ENCODE assay signal across 21 mouse cellular contexts in the genomic region with DNA sequence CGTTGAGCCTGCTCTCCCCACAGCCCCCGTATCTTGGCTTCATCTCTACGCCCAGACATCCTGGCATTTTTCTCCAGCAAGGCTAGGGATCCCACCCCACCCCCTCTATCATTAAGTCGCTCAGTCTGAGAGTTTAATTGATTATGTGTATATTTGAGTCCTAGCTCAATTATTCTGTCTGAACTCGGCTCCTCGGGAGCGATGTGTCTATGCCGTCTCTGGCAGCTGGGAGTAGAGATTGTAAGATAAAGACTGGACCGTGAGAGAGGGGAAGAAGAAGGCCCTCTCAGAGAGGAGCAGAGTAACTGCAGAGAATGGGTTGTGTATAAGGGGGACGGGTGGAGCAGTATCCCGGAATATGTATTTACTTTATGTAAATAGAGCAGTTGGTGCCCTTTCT.
A peak's percentile ranks its signal among the peaks of the same experiment; 100 is the strongest.
DNase-seq lines count a peak whose midpoint lies in the region; ATAC-seq and TF ChIP-seq lines count a peak whose summit lies in the region.
"Had no signal": no experiment of that assay in that cellular context is flagged by ENCODE, and none has a peak within 500 bp of the region (broad histone marks: within the 10 kb centered on the region; RNA-seq: fewer than 3 reads in every experiment).

No protein-coding gene starts in this region.

- H3K27ac ChIP-seq in forebrain, postnatal 0 days (ENCODE audit: low read depth, low read length) = no peak overlapping the region
- H3K27ac ChIP-seq in forebrain, embryonic 10.5 days = no peak overlapping the region
- peak overlapping the region; percentile 33; the same call in 1 of the 2 replicates for H3K27ac ChIP-seq in lung, embryonic 15.5 days
- H3K27ac ChIP-seq in embryonic facial prominence, embryonic 13.5 days = peak overlapping the region; percentile 0; the same call in 1 of the 2 replicates
- no peak overlapping the region for H3K27ac ChIP-seq in stomach, embryonic 15.5 days
- H3K27ac ChIP-seq: heart, adult 2 months; limb, embryonic 10.5 days; liver, embryonic 12.5 days; midbrain, embryonic 15.5 days had no signal

- no peaks in the 10 kb centered on the region for H3K9me3 ChIP-seq in forebrain, postnatal 0 days (ENCODE audit: low read length)
- no peaks in the 10 kb centered on the region for H3K9me3 ChIP-seq in forebrain, embryonic 10.5 days
- H3K9me3 ChIP-seq in lung, embryonic 15.5 days = no peaks in the 10 kb centered on the region
- H3K9me3 ChIP-seq in embryonic facial prominence, embryonic 13.5 days = no peaks in the 10 kb centered on the region
- H3K9me3 ChIP-seq in stomach, embryonic 15.5 days = no peaks in the 10 kb centered on the region
- H3K9me3 ChIP-seq: limb, embryonic 10.5 days; liver, embryonic 12.5 days; megakaryocyte, embryonic 14.5 days; midbrain, embryonic 15.5 days had no signal

- no peak overlapping the region for H3K9ac ChIP-seq in forebrain, postnatal 0 days
- H3K9ac ChIP-seq in lung, embryonic 15.5 days = no peak overlapping the region
- no peak overlapping the region for H3K9ac ChIP-seq in embryonic facial prominence, embryonic 13.5 days
- no peak overlapping the region for H3K9ac ChIP-seq in stomach, embryonic 15.5 days
- H3K9ac ChIP-seq: liver, embryonic 12.5 days; midbrain, embryonic 15.5 days had no signal

- 0 out of 2 replicates have a peak, but pooled peaks have one; percentile 12 for ATAC-seq in forebrain, postnatal 0 days
- ATAC-seq in lung, embryonic 15.5 days (ENCODE audit: borderline replicate concordance, extremely low read depth, low FRiP score, low TSS enrichment) = peak; percentile 40; the same call in 1 of the 2 replicates
- ATAC-seq in embryonic facial prominence, embryonic 13.5 days (ENCODE audit: insufficient number of reproducible peaks, insufficient read depth, low FRiP score, low TSS enrichment, low read depth) = no peak
- no peak for ATAC-seq in stomach, embryonic 15.5 days (ENCODE audit: insufficient read depth, low FRiP score, low read depth)
- ATAC-seq: liver, embryonic 12.5 days had no signal

- DNase-seq in forebrain, postnatal 0 days = no peak
- no peak for DNase-seq in forebrain, embryonic 10.5 days (ENCODE audit: extremely low spot score, low spot score)
- no peak for DNase-seq in lung, postnatal 36 days
- DNase-seq in right cerebral cortex, postnatal 4 days = no peak
- DNase-seq: adrenal gland, postnatal 25 days; cerebellum, adult 11-12 months; cerebellum, postnatal 36 days; gastrocnemius, postnatal 10 days; heart, adult 2 months; kidney, adult 11 months; lung, postnatal 10 days; right cerebral cortex, postnatal 14 days; thymus, postnatal 25 days had no signal

- H3K4me1 ChIP-seq in forebrain, postnatal 0 days (ENCODE audit: insufficient read depth) = no peaks in the 10 kb centered on the region
- peaks cover 32% of the 10 kb centered on the region for H3K4me1 ChIP-seq in forebrain, embryonic 10.5 days
- peaks cover 8% of the 10 kb centered on the region; the same call in 1 of the 2 replicates for H3K4me1 ChIP-seq in lung, embryonic 15.5 days
- peaks cover 40% of the 10 kb centered on the region for H3K4me1 ChIP-seq in embryonic facial prominence, embryonic 13.5 days
- no peaks in the 10 kb centered on the region; the same call in 1 of the 2 replicates for H3K4me1 ChIP-seq in stomach, embryonic 15.5 days
- H3K4me1 ChIP-seq: liver, embryonic 12.5 days; megakaryocyte, embryonic 14.5 days had no signal

- H3K4me2 ChIP-seq in forebrain, postnatal 0 days (ENCODE audit: low read depth) = no peak overlapping the region
- H3K4me2 ChIP-seq in lung, embryonic 15.5 days = peak overlapping the region; percentile 20; the same call in 1 of the 2 replicates
- H3K4me2 ChIP-seq in embryonic facial prominence, embryonic 13.5 days = 0 out of 2 replicates have a peak overlapping the region, but pooled peaks have one; percentile 30
- H3K4me2 ChIP-seq in stomach, embryonic 15.5 days = 0 out of 2 replicates have a peak overlapping the region, but pooled peaks have one; percentile 29
- H3K4me2 ChIP-seq: liver, embryonic 12.5 days; midbrain, embryonic 15.5 days had no signal

- no peaks in the 10 kb centered on the region for H3K36me3 ChIP-seq in forebrain, postnatal 0 days (ENCODE audit: insufficient read depth)
- H3K36me3 ChIP-seq in forebrain, embryonic 10.5 days (replicated peaks) = peaks cover 78% of the 10 kb centered on the region
- no peaks in the 10 kb centered on the region for H3K36me3 ChIP-seq in lung, embryonic 15.5 days
- peaks cover 29% of the 10 kb centered on the region for H3K36me3 ChIP-seq in embryonic facial prominence, embryonic 13.5 days
- H3K36me3 ChIP-seq in stomach, embryonic 15.5 days = no peaks in the 10 kb centered on the region
- H3K36me3 ChIP-seq: liver, embryonic 12.5 days; midbrain, embryonic 15.5 days had no signal

- no peak overlapping the region for H3K4me3 ChIP-seq in forebrain, postnatal 0 days (ENCODE audit: low read depth, low read length)
- H3K4me3 ChIP-seq in forebrain, embryonic 10.5 days = no peak overlapping the region
- H3K4me3 ChIP-seq in lung, embryonic 15.5 days = no peak overlapping the region
- H3K4me3 ChIP-seq in embryonic facial prominence, embryonic 13.5 days = no peak overlapping the region
- no peak overlapping the region for H3K4me3 ChIP-seq in stomach, embryonic 15.5 days (replicated peaks)
- H3K4me3 ChIP-seq: heart, adult 2 months; limb, embryonic 10.5 days; liver, embryonic 12.5 days; midbrain, embryonic 15.5 days had no signal

- no peaks in the 10 kb centered on the region for H3K27me3 ChIP-seq in forebrain, postnatal 0 days (ENCODE audit: insufficient read depth, low read length)
- no peaks in the 10 kb centered on the region for H3K27me3 ChIP-seq in forebrain, embryonic 10.5 days (ENCODE audit: poor library complexity, severe bottlenecking)
- H3K27me3 ChIP-seq in lung, embryonic 15.5 days = no peaks in the 10 kb centered on the region
- no peaks in the 10 kb centered on the region for H3K27me3 ChIP-seq in embryonic facial prominence, embryonic 13.5 days
- H3K27me3 ChIP-seq in stomach, embryonic 15.5 days (replicated peaks) = no peaks in the 10 kb centered on the region
- H3K27me3 ChIP-seq: CH12.LX; midbrain, embryonic 15.5 days had no signal

- 40% methylated on average over 11 of the region's 11 CpGs for WGBS in forebrain, postnatal 0 days
- WGBS in forebrain, embryonic 10.5 days = 81% methylated on average over 11 of the region's 11 CpGs
- WGBS in lung, embryonic 15.5 days = 20% methylated on average over 11 of the region's 11 CpGs
- WGBS in embryonic facial prominence, embryonic 13.5 days = 42% methylated on average over 11 of the region's 11 CpGs
- 16% methylated on average over 11 of the region's 11 CpGs for WGBS in stomach, embryonic 15.5 days

- TF ChIP-seq CTCF in forebrain, postnatal 0 days (IDR thresholded peaks at IDR 0.05; ENCODE audit: low read depth) = no peak

Comparison
In these comparisons a context has a peak if more than half of its experiments do, and no peak if none do; other contexts are left out.
1. ATAC-seq: peak in forebrain, postnatal 0 days (single experiment) and lung, embryonic 15.5 days (single experiment); none in embryonic facial prominence, embryonic 13.5 days (single experiment) and stomach, embryonic 15.5 days (single experiment).
2. H3K27ac ChIP-seq: peak in lung, embryonic 15.5 days (single experiment) and embryonic facial prominence, embryonic 13.5 days (single experiment); none in forebrain, postnatal 0 days (single experiment), forebrain, embryonic 10.5 days (single experiment) and stomach, embryonic 15.5 days (single experiment).